Mouse (Mus musculus) midbrain, postnatal 0 days (tissue): ENCODE measurements around the gene Mab21l3. TPM values are rescaled to one million over a fixed set of nuclear protein-coding genes. Genes with fewer than 3 reads are reported as not detected.

Source experiments
- ATAC-seq: fragments of 200-750 bp; cut with Nextera tagmentation; 2 replicates; pipeline ENCODE4 v1.8.0; 2017; ENCODE audit warnings: moderate number of reproducible peaks, mild to moderate bottlenecking, moderate TSS enrichment, moderate library complexity; ENCODE audit not compliant: low FRiP score
- DNase-seq: peaks from one replicate; pipeline ENCODE4 v3.0.0-alpha.2; 2015; ENCODE audit warnings: low spot score
- H3K27ac ChIP-seq: fragments of 300-500 bp; sonication (generic); 2 replicates; pipeline ENCODE4 v1.5.1; 2014; ENCODE audit warnings: low read depth, mild to moderate bottlenecking, low read length, mixed read lengths
- H3K27me3 ChIP-seq: fragments of 300-500 bp; sonication (generic); 2 replicates; pipeline ENCODE4 v1.6.1; 2014; ENCODE audit warnings: low read length, control low read depth, mixed read lengths; ENCODE audit not compliant: insufficient read depth
- H3K36me3 ChIP-seq: fragments of 300-500 bp; sonication (generic); 2 replicates; pipeline ENCODE4 v1.6.1; 2014; ENCODE audit warnings: low read length, control low read depth, mixed read lengths; ENCODE audit not compliant: insufficient read depth
- H3K4me1 ChIP-seq: fragments of 300-500 bp; sonication (generic); 2 replicates; pipeline ENCODE4 v1.6.1; 2014; ENCODE audit warnings: mild to moderate bottlenecking, control low read depth, antibody characterized with exemption, low read length, mixed read lengths; ENCODE audit not compliant: insufficient read depth
- H3K4me2 ChIP-seq: fragments of 300-500 bp; sonication (generic); 2 replicates; pipeline ENCODE4 v1.6.1; 2014; ENCODE audit warnings: low read depth, mild to moderate bottlenecking, low read length, mixed read lengths; ENCODE audit not compliant: poor library complexity, severe bottlenecking
- H3K4me3 ChIP-seq: fragments of 300-500 bp; sonication (generic); 2 replicates; pipeline ENCODE4 v1.5.1; 2014; ENCODE audit warnings: low read depth, mild to moderate bottlenecking, low read length, moderate library complexity
- H3K9ac ChIP-seq: fragments of 300-500 bp; sonication (generic); replicated peaks from 2 replicates; pipeline ENCODE4 v1.6.1; 2014; ENCODE audit warnings: mild to moderate bottlenecking, low read length, moderate library complexity, mixed read lengths; ENCODE audit not compliant: poor library complexity, severe bottlenecking
- H3K9me3 ChIP-seq: fragments of 300-500 bp; sonication (generic); 2 replicates; pipeline ENCODE4 v1.6.1; 2016; ENCODE audit warnings: low read length, control low read depth
- CTCF ChIP-seq: IDR thresholded peaks from 2 replicates; pipeline ENCODE4 v1.5.1; 2016; ENCODE audit warnings: antibody characterized with exemption, mild to moderate bottlenecking
- WGBS: fragments of 180-500 bp; shearing (Covaris S2); extraction: QIAGEN DNeasy Blood & Tissue Kit; methylation state at CpG from one replicate; pipeline ENCODE4 v1.1.7; 2014; 5-methylcytosine and 5-hydroxymethylcytosine counted together
- polyA plus RNA-seq: library from polyadenylated mRNA; unstranded; fragments of >200 nt; fragmentation: Nextera tagmentation; extraction: Ambion mirVana; gene quantifications from 2 replicates; pipeline ENCODE4 v1.2.1, GENCODE M21; 2015
- total RNA-seq: library from RNA; depleted of rRNA; stranded (reverse); fragments of >200 nt; gene quantifications from 2 replicates; pipeline ENCODE4 v1.2.3, GENCODE M21; 2014

Gene Mab21l3
- total and polyA plus RNA-seq, 2 experiments from 2014 or later, result 0.22 TPM; not detected in 1

DNA sequence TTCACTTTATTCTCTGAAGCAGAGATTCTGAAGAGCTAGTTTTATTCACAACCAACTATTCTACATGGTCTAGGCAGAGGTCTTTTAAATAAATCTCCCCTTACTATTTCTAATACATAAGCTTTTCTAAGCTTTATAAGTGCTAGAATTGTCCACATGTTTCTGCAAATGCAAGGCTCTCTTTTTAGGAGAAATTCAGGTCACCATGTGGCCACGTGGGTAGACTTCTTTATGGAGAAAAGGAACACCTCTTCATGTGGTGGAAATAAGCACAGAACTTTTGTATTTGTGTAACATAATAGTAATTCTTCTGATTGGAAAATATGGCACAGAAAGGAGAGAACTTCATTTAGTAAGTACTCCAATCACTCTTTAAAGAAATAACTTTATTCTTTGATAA lies 5.3 kb upstream of the Mab21l3 start:
- no peaks in the 10 kb centered on the region for H3K27me3 ChIP-seq
- no peak overlapping the region for H3K4me3 ChIP-seq
- TF ChIP-seq CTCF, result no peak
- ATAC-seq (no peak), DNase-seq (no peak)
- 84% methylated on average over 1 of the region's 1 CpGs for WGBS
- no peak overlapping the region for H3K27ac ChIP-seq
- no peak overlapping the region for H3K9ac ChIP-seq
- H3K4me2 ChIP-seq, result no peak overlapping the region
- no peaks in the 10 kb centered on the region for H3K4me1 ChIP-seq
- H3K36me3 ChIP-seq, result no peaks in the 10 kb centered on the region; the same call in 1 of the 2 replicates
- no peaks in the 10 kb centered on the region for H3K9me3 ChIP-seq

DNA sequence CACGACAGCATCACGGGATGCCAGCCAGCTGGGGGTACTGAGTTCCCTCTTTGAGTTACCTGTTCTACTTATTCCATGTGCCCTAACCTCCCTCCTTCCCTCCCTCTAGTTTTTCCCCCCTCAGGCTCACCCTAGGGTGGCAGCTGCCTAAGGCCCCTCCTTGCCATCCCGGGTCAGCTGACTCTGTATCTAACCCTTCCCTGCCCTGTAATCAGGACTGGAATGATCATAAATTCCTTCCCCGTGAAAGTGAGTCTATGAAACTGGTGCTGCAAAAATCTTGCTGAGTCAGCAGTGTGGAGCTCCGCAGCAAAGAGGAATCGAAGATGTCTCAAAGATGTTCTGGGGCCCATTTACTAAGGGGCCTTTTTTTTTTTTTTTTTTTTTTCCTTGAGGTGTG lies 2.6 kb upstream of the Mab21l3 start:
- Histone ChIP-seq H3K27me3 (no peaks in the 10 kb centered on the region), H3K4me1 (no peaks in the 10 kb centered on the region), H3K36me3 (no peaks in the 10 kb centered on the region), H3K27ac (no peak overlapping the region), H3K4me2 (no peak overlapping the region), H3K9me3 (no peaks in the 10 kb centered on the region), H3K4me3 (no peak overlapping the region), H3K9ac (no peak overlapping the region)
- DNase-seq, result no peak
- no peak for ATAC-seq
- TF ChIP-seq CTCF, result no peak
- 71% methylated on average over 6 of the region's 6 CpGs for WGBS

GRCm38 (mm10) chr3:101846096-101846495 lies 2.7 kb downstream of the Mab21l3 start:
- Histone ChIP-seq H3K4me1 (no peaks in the 10 kb centered on the region), H3K27me3 (no peaks in the 10 kb centered on the region), H3K27ac (no peak overlapping the region), H3K4me3 (no peak overlapping the region), H3K9me3 (no peaks in the 10 kb centered on the region), H3K36me3 (no peaks in the 10 kb centered on the region), H3K9ac (no peak overlapping the region), H3K4me2 (no peak overlapping the region)
- ATAC-seq (no peak), DNase-seq (no peak)
- no peak for TF ChIP-seq CTCF
- 65% methylated on average over 4 of the region's 4 CpGs for WGBS

GRCm38 (mm10) chr3:101842372-101843094 lies 6.2 kb downstream of the Mab21l3 start:
- ATAC-seq, result no peak
- no peak overlapping the region for H3K4me2 ChIP-seq
- H3K27ac ChIP-seq, result no peak overlapping the region
- no peak overlapping the region for H3K9ac ChIP-seq
- 66% methylated on average over 7 of the region's 7 CpGs for WGBS
- H3K36me3 ChIP-seq, result no peaks in the 10 kb centered on the region
- no peak overlapping the region for H3K4me3 ChIP-seq
- H3K9me3 ChIP-seq, result no peaks in the 10 kb centered on the region
- no peak for TF ChIP-seq CTCF
- H3K4me1 ChIP-seq, result no peaks in the 10 kb centered on the region
- DNase-seq, result peak; percentile 30
- H3K27me3 ChIP-seq, result no peaks in the 10 kb centered on the region

DNA sequence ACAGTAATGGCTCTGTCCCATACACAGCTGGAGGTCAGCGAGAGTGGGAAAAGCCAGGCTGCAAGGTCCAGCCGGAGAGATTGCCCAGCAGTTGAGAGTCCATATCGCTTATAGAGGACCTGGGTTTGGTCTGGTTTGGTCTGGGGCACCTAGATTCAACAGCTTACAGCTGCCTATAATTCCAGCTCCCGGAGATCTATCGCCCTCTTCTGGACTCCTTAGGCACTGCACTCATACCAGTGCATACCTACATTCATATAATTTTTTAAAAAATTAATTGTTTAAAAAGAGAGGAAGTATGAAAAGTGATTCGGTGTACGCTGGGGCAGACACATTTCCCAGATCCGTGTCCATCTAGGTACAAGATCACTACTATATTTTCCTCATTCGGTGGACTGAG lies 9.4 kb downstream of the Mab21l3 start:
- WGBS, result 89% methylated on average over 9 of the region's 9 CpGs
- Histone ChIP-seq H3K4me3 (no peak overlapping the region), H3K9me3 (no peaks in the 10 kb centered on the region), H3K4me2 (no peak overlapping the region), H3K27ac (no peak overlapping the region), H3K27me3 (no peaks in the 10 kb centered on the region), H3K4me1 (no peaks in the 10 kb centered on the region; the same call in 1 of the 2 replicates), H3K9ac (no peak overlapping the region), H3K36me3 (no peaks in the 10 kb centered on the region)
- DNase-seq (no peak), ATAC-seq (no peak)
- TF ChIP-seq CTCF, result peak; percentile 39

DNA sequence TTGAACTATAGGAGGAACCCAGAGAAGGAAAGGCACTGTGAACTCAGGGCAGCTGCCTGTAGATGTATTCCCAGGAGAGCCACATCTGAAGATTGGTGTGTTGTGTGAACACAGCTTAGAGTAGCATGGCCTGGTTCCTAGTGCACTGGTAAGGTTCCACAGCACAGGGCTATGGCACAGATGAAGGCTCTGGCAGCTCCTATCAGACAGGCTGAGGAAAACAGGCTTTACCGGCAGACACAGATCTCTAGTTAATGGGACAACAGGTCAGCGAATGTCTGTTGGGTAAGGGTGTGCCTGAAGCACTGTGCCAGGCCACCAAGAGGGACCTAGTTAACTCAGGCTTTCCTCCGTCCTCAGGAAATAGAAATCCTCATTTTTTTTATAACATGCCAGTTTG lies 11.8 kb downstream of the Mab21l3 start:
- no peaks in the 10 kb centered on the region for H3K27me3 ChIP-seq
- no peak overlapping the region for H3K27ac ChIP-seq
- H3K4me1 ChIP-seq, result no peaks in the 10 kb centered on the region; the same call in 1 of the 2 replicates
- ATAC-seq (no peak), DNase-seq (no peak)
- H3K4me3 ChIP-seq, result no peak overlapping the region
- no peak for TF ChIP-seq CTCF
- 88% methylated on average over 3 of the region's 3 CpGs for WGBS
- H3K4me2 ChIP-seq, result no peak overlapping the region
- H3K9ac ChIP-seq, result no peak overlapping the region
- H3K9me3 ChIP-seq, result no peaks in the 10 kb centered on the region
- no peaks in the 10 kb centered on the region for H3K36me3 ChIP-seq
